Mouse (Mus musculus) thymus, postnatal 14 days (tissue): ENCODE measurements around the gene Defa36.
"Not testable (repeated sequence)": the region's sequence is repeated elsewhere in the genome, so short reads cannot be mapped to it uniquely, and the experiment has no call there.

Experiments used
- DNase-seq: peaks from one replicate; pipeline ENCODE4 v3.0.0; 2021

Gene Defa36

DNA sequence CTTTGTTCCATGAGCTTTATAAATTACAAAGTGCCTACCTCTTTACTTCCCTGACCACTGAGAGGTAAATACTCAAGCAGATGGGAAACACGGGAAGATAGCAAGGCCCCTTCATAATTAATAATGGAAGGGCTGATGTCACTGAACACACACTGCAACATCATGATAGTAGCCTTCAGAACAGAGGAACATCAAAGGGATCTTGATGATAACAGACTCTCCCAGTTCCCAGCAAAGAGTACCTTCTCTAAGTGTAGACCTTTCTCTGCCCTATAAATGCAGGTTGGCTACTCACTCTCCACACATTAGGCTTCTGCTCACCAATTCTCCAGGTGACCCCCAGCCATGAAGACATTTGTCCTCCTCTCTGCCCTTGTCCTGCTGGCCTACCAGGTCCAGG lies at the start of gene Defa36:
Defa36 (plus strand) TSS at position 301 of the 400 bp plus-strand sequence.
- DNase-seq, result not testable (repeated sequence)

DNA sequence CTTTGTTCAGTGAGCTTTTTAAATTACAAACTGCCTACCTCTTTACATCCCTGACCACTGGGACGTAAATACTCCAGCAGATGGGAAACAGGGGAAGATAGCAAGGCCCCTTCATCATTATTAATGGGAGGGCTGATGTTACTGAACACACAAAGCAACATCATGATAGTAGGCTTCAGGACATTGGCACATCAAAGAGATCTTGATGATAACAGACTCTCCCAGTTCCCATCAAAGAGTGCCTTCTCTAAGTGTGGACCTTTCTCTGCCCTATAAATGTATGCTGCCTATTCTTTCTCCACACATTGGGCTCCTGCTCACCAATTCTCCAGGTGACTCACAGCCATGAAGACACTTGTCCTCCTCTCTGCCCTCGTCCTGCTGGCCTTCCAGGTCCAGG lies 49.0 kb upstream of the Defa36 start, which contains the start of gene Defa2:
Defa2 (plus strand) TSS at position 301 of the 400 bp plus-strand sequence.
- DNase-seq, result not testable (repeated sequence)

DNA sequence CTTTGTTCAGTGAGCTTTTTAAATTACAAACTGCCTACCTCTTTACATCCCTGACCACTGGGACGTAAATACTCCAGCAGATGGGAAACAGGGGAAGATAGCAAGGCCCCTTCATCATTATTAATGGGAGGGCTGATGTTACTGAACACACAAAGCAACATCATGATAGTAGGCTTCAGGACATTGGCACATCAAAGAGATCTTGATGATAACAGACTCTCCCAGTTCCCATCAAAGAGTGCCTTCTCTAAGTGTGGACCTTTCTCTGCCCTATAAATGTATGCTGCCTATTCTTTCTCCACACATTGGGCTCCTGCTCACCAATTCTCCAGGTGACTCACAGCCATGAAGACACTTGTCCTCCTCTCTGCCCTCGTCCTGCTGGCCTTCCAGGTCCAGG lies 35.7 kb upstream of the Defa36 start, which contains the start of gene Defa33:
Defa33 (plus strand) TSS at position 301 of the 400 bp plus-strand sequence.
- DNase-seq, result not testable (repeated sequence)

DNA sequence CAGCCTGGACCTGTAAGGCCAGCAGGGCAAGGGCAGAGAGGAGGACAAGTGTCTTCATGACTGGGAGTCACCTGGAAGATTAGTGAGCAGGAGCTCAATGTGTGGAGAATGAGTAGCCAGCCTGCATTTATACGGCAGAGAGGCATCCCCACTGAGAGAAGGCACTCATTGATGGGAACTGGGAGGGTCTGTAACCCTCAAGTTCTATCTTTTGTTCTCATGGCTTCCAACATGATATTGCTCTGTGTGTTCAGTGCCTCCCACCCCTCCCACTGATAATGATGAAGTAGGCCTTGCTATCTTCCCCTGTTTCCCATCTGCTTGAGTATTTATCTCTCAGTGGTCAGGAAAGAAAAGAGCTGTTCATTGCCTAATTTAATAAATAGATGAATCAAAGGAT lies 29.2 kb downstream of the Defa36 start, which contains the start of gene Gm7849:
Gm7849 (minus strand) TSS at position 101 of the 400 bp plus-strand sequence.
- not testable (repeated sequence) for DNase-seq
